Mouse (Mus musculus) stomach, embryonic 16.5 days (tissue): ENCODE data around the gene Exosc1. TPM values are rescaled to one million over a fixed set of nuclear protein-coding genes. Genes with fewer than 3 reads are reported as not detected.

Experiments used
- ATAC-seq: fragments of 200-750 bp; cut with Nextera tagmentation; 2 replicates; pipeline ENCODE4 v1.8.0; 2017; ENCODE audit warnings: moderate number of reproducible peaks, moderate TSS enrichment; ENCODE audit not compliant: insufficient read depth, low FRiP score
- H3K27ac ChIP-seq: fragments of 300-500 bp; sonication (generic); 2 replicates; pipeline ENCODE4 v1.5.1; 2014; ENCODE audit warnings: low read length
- H3K27me3 ChIP-seq: fragments of 300-500 bp; sonication (generic); 2 replicates; pipeline ENCODE4 v1.6.1; 2014; ENCODE audit warnings: low read length, control low read depth, mixed read lengths; ENCODE audit not compliant: control insufficient read depth, insufficient read depth
- H3K36me3 ChIP-seq: fragments of 300-500 bp; sonication (generic); 2 replicates; pipeline ENCODE4 v1.6.1; 2014; ENCODE audit warnings: low read length; ENCODE audit not compliant: control insufficient read depth, insufficient read depth
- H3K4me1 ChIP-seq: fragments of 300-500 bp; sonication (generic); 2 replicates; pipeline ENCODE4 v1.6.1; 2014; ENCODE audit warnings: low read length, control low read depth, mixed read lengths; ENCODE audit not compliant: control insufficient read depth, insufficient read depth
- H3K4me2 ChIP-seq: fragments of 300-500 bp; sonication (generic); 2 replicates; pipeline ENCODE4 v1.6.1; 2014; ENCODE audit warnings: low read depth, low read length, mixed read lengths
- H3K4me3 ChIP-seq: fragments of 300-500 bp; sonication (generic); replicated peaks from 2 replicates; pipeline ENCODE4 v1.5.1; 2014; ENCODE audit warnings: mild to moderate bottlenecking, low read length
- H3K9ac ChIP-seq: fragments of 300-500 bp; sonication (generic); 2 replicates; pipeline ENCODE4 v1.6.1; 2014; ENCODE audit warnings: low read length
- H3K9me3 ChIP-seq: fragments of 300-500 bp; sonication (generic); replicated peaks from 2 replicates; pipeline ENCODE4 v1.6.1; 2016; ENCODE audit warnings: low read length, control low read depth; ENCODE audit not compliant: control insufficient read depth
- WGBS: fragments of 180-500 bp; shearing (Covaris S2); extraction: QIAGEN DNeasy Blood & Tissue Kit; methylation state at CpG from one replicate; pipeline ENCODE4 v1.1.7; 2014; 5-methylcytosine and 5-hydroxymethylcytosine counted together
- polyA plus RNA-seq: library from polyadenylated mRNA; unstranded; fragments of >200 nt; fragmentation: Nextera tagmentation; extraction: Ambion mirVana; gene quantifications from 2 replicates; pipeline ENCODE4 v1.2.1, GENCODE M21; 2015

Exosc1 gene
- polyA plus RNA-seq, 1 experiment from 2014 or later = 64.4 TPM

DNA sequence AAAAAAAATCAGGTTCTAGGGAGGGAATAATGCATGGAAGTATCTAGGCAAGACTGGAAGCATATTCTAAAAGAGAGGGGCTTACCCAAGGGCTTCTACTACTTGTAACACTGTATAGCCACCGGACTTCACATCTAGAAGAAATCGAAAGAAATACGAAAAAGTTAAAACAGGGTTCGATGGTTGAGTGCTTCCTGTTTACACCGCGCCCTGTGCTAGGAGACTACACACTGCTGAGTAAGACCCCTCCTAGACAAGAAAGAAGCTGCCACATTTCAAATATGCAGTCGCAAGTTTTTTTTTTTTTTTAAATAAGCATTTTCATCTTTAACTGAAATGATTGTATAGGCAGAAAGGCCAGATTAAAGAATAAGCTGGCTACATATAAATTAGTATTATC is 36.4 kb upstream of the Exosc1 start:
- peaks cover 3% of the 10 kb centered on the region; the same call in 1 of the 2 replicates for H3K4me1 ChIP-seq
- H3K4me2 ChIP-seq = no peak overlapping the region
- no peak overlapping the region for H3K4me3 ChIP-seq
- no peak overlapping the region for H3K9ac ChIP-seq
- no peak for ATAC-seq
- 89% methylated on average over 7 of the region's 7 CpGs for whole genome bisulfite sequencing
- peaks cover 13% of the 10 kb centered on the region; the same call in 1 of the 2 replicates for H3K36me3 ChIP-seq
- no peak overlapping the region for H3K27ac ChIP-seq
- H3K27me3 ChIP-seq = no peaks in the 10 kb centered on the region
- no peaks in the 10 kb centered on the region for H3K9me3 ChIP-seq

DNA sequence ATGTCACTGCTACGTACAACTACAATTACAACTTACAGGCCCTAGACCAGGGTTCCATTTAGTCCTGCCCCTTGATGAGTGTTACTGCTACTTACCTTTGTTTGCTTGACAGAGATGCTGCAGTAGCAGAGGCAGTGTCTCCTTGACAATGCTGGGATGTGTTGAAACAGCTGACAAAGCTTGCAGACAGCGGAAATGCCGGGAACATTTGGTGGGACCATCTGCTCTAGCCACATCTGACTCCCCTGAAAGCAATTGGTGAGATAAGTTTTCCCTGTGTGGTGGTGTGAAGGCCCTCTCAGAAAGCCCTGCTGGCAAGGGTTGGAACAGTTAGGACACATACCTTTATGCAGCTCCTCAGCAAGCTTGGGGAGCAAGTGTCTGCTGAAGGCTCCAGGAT is 20.4 kb upstream of the Exosc1 start:
- 89% methylated on average over 3 of the region's 3 CpGs for WGBS
- Histone ChIP-seq H3K36me3 (peaks cover 35% of the 10 kb centered on the region), H3K4me1 (no peaks in the 10 kb centered on the region), H3K9ac (no peak overlapping the region), H3K27me3 (no peaks in the 10 kb centered on the region), H3K9me3 (no peaks in the 10 kb centered on the region), H3K4me3 (no peak overlapping the region), H3K4me2 (no peak overlapping the region), H3K27ac (no peak overlapping the region)
- ATAC-seq = no peak

DNA sequence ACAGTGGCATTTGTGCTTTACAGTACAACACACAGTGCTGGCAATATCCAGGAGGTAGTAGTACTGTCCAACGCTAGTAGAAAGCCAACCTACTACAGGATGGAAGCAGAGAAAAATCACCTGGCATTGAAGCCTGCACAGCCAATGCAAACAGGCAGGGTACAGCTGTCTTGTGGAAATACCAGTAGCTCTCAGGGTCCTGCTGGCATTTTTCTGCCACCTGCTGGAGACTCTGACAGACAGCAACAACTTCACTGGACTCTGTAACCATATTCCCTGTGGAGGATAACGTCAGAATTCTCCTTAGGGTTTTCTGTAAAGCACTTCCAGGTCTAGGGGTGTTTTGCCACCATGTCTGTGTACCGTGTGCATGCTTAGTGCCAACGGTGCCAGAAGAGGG is 19.1 kb upstream of the Exosc1 start:
- WGBS = 71% methylated on average over 4 of the region's 4 CpGs
- ATAC-seq = no peak

DNA sequence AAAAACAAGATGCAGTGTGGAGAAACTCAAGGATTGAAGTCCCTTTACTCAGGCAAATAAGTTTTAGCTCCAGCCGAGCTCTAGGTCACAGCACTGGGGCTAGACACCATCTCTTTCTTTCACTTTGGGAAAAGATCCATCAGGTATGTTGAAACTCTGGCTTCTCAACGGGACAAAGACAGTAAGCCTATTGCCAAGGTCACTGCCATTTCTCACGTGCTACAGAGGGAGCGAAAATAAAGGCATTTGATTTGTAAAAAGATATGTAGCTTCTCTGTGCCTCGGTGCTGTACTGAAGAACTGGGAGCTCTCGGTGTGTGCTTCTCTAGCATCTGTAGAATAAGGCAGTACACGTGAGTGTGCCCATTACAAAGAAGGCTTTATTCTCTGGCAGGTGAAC is 10.6 kb upstream of the Exosc1 start:
- H3K4me3 ChIP-seq = no peak overlapping the region
- 85% methylated on average over 7 of the region's 7 CpGs for WGBS
- H3K27me3 ChIP-seq = no peaks in the 10 kb centered on the region
- H3K4me1 ChIP-seq = no peaks in the 10 kb centered on the region
- no peak overlapping the region for H3K27ac ChIP-seq
- H3K4me2 ChIP-seq = no peak overlapping the region
- H3K9me3 ChIP-seq = no peaks in the 10 kb centered on the region
- no peak for ATAC-seq
- no peak overlapping the region for H3K9ac ChIP-seq
- peaks cover 42% of the 10 kb centered on the region for H3K36me3 ChIP-seq

More for the DNA sequence above, 19.1 kb upstream of the Exosc1 start:
- Histone ChIP-seq H3K9me3 (no peaks in the 10 kb centered on the region), H3K4me1 (no peaks in the 10 kb centered on the region), H3K27ac (no peak overlapping the region), H3K9ac (no peak overlapping the region), H3K4me2 (no peak overlapping the region), H3K36me3 (peaks cover 40% of the 10 kb centered on the region), H3K27me3 (no peaks in the 10 kb centered on the region), H3K4me3 (no peak overlapping the region)

DNA sequence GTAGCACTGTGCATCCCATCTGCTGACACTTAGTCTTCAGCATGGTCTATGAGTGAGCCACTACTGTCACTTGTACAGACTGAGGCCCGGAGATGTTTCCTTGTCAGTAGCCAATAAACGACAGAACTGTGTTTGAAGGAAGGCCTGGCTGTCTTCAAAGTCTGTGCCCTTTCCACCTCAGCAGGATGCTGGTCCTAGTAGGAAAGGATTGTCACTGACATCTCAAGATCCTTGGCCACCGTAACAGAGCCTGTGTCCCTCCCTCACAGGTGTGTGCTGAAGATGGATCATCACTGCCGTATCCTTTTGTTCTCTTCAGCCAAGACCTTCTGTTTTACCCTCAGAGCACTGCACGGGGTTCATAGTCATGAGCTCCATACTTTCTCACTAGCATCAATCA is 5.3 kb upstream of the Exosc1 start:
- WGBS = 87% methylated on average over 5 of the region's 5 CpGs
- ATAC-seq = no peak

DNA sequence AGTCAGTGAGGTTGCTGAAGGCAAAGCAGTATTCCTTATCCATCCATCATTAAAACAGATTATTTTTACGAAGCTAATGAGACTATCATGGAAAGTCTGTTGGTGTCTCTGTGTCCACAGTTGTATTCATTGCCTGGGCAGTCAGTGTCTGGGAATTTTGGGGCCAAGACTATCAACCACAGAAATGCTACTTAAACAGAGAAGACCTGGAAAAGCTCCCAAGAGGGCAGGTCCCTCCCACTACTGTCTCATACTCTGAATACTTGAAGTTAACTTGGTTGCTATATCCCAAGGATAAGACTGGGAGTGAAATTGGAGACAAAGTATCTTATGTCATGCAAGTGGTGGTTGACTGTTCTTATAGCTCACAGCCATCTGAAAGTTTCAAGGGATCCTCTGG is 2.7 kb upstream of the Exosc1 start:
- Histone ChIP-seq H3K4me1 (peaks cover 15% of the 10 kb centered on the region), H3K27ac (no peak overlapping the region), H3K36me3 (peaks cover 4% of the 10 kb centered on the region; the same call in 1 of the 2 replicates), H3K9me3 (no peaks in the 10 kb centered on the region), H3K27me3 (no peaks in the 10 kb centered on the region), H3K4me3 (no peak overlapping the region), H3K9ac (no peak overlapping the region), H3K4me2 (no peak overlapping the region)
- no peak for ATAC-seq
- WGBS = 81% methylated on average over 1 of the region's 1 CpGs

More for the DNA sequence above, 5.3 kb upstream of the Exosc1 start:
- Histone ChIP-seq H3K36me3 (peaks cover 16% of the 10 kb centered on the region), H3K27me3 (no peaks in the 10 kb centered on the region), H3K9ac (no peak overlapping the region), H3K4me3 (no peak overlapping the region), H3K4me1 (peaks cover 8% of the 10 kb centered on the region), H3K9me3 (no peaks in the 10 kb centered on the region), H3K27ac (no peak overlapping the region), H3K4me2 (no peak overlapping the region)

DNA sequence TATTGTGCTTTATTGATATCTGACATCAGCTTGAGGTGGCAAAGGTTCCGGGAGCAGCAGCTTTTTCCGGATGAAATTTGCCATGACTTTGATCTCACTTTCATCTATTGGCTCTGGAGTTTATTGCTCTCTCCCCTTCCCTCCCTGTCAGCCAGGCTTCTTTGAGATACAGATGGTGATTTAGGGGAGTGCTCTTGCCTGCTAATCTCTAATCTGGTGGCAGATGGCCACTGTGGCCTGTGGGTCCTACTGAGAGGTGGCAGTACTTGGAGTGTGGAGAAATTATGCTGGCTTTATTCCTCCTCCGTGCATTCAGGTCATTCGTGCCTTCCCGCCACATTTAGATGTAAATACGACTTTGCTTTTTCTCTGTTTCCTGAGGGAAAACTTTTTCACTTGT is 901 bp upstream of the Exosc1 start:
- Histone ChIP-seq H3K9ac (peak overlapping the region; percentile 87), H3K4me2 (peak overlapping the region; percentile 74), H3K27me3 (no peaks in the 10 kb centered on the region), H3K4me3 (peak overlapping the region; percentile 96), H3K9me3 (no peaks in the 10 kb centered on the region), H3K4me1 (peaks cover 15% of the 10 kb centered on the region), H3K36me3 (no peaks in the 10 kb centered on the region), H3K27ac (no peak overlapping the region)
- no peak for ATAC-seq
- 32% methylated on average over 6 of the region's 6 CpGs for WGBS

DNA sequence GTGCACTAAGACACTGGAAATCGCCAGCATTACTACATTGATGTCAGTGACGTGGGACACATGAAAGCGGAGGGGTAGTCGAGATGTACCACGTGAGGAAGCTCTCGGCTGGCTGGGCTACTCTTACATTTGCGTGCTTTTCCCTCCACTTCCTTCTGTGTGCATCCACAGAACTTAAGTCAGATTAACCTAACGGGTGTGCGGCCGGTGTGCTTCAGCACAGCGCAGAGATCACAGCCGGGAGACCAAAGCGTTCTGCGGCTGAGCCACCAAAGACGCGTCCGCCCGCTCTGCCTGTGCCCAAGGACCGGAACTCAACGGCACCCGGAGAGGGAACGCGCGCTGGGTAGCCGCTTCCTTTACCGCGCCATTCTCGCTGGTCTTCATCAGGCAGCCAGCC is 537 bp downstream of the Exosc1 start:
- ATAC-seq = no peak
- H3K4me2 ChIP-seq = peak overlapping the region; percentile 87
- H3K9ac ChIP-seq = peak overlapping the region; percentile 87
- H3K36me3 ChIP-seq = no peaks in the 10 kb centered on the region
- peaks cover 15% of the 10 kb centered on the region for H3K4me1 ChIP-seq
- no peaks in the 10 kb centered on the region for H3K27me3 ChIP-seq
- WGBS = under 1% methylated on average over 28 of the region's 28 CpGs
- H3K9me3 ChIP-seq = no peaks in the 10 kb centered on the region
- H3K27ac ChIP-seq = peak overlapping the region; percentile 27; the same call in 1 of the 2 replicates
- H3K4me3 ChIP-seq = peak overlapping the region; percentile 96

DNA sequence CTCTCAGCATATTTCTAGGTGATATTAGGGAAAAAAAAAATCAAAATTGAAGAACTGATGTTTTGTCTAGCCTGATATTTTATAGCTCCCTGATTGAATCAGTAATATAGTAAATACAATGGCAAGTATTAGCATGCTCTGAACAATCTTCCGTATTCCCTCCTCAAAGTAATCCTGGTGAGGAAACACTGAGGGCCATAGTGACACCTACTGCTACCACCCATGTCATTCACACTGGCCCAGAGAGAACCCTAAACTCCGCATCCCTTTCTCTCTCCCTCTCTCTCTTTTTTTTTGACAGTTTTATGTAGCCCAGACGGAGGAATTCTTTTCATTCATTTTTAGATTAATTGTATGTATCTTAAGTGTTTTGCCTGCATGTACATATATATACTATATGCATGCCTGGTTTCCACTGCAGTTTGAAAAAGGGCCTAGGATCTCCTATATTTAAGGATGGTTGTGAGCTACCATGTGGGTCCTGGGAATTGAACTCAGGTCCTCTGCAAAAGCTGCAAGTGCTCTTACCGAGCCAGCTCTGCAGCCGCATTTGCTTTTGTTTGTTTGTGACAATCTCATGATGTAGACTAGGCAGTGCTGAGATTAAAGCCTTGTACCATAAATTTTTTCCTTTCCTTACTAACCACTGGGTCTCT is 12.7 kb downstream of the Exosc1 start:
- 66% methylated on average over 5 of the region's 5 CpGs for WGBS
- no peak overlapping the region for H3K4me2 ChIP-seq
- ATAC-seq = no peak

More for the DNA sequence above, 12.7 kb downstream of the Exosc1 start:
- Histone ChIP-seq H3K9ac (no peak overlapping the region), H3K4me3 (no peak overlapping the region), H3K9me3 (no peaks in the 10 kb centered on the region), H3K36me3 (peaks cover 27% of the 10 kb centered on the region), H3K27me3 (no peaks in the 10 kb centered on the region), H3K4me1 (no peaks in the 10 kb centered on the region), H3K27ac (no peak overlapping the region)
